Mouse (Mus musculus): ENCODE results near the gene Upk1a. TPM values are rescaled to one million over a fixed set of nuclear protein-coding genes. Genes with fewer than 3 reads are reported as not detected.

Upk1a gene
- polyA plus RNA-seq, 1 experiment from 2014 or later = 0.85 TPM

- peak overlapping the region; percentile 94 for H3K27ac ChIP-seq (replicated peaks)
- peak overlapping the region; percentile 100 for H3K9ac ChIP-seq (replicated peaks)
- H3K9me3 ChIP-seq = no peaks in the 10 kb centered on the region
- WGBS = under 1% methylated on average over 61 of the region's 67 CpGs
- ATAC-seq (ENCODE audit: low FRiP score, low read depth) = peak; percentile 39
- peak overlapping the region; percentile 90 for H3K4me2 ChIP-seq (replicated peaks)
- H3K36me3 ChIP-seq = peaks cover 39% of the 10 kb centered on the region
- no peaks in the 10 kb centered on the region for H3K27me3 ChIP-seq
- peak overlapping the region; percentile 98 for H3K4me3 ChIP-seq
- peaks cover 23% of the 10 kb centered on the region for H3K4me1 ChIP-seq
These were observed 24.6 kb downstream of the Upk1a start for GRCm38 (mm10) chr7:30587842-30588667.

DNA sequence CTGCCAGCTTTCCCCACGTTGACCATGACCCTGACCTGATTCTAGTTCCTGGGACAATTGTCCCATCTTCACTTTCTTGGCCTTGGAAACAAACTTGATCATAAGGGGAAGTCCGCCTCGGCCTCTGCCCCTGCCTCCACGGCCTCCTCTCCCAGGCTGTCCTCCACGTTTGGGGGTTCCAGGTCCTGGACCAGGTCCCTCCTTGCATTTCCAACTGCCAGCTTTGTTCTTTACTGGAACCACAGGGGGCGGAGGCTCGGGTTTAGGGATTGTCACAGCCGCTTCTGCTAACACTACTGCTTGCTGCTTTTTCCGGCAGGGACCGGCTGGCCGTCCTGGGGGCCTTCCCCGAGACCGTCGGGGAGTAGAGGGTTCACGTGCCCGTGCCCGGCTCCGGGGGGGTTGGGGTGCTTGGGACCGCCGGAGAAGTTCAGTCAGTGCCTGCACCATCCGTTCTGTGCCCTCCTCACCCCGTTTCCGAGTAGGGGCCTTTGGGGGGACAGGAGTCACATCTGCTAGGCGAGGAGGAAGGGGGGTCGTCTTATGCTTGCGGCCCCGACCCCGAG, 26.1 kb downstream of the Upk1a start:
- Histone ChIP-seq H3K27me3 (no peaks in the 10 kb centered on the region), H3K27ac (replicated peaks) (no peak overlapping the region), H3K4me2 (replicated peaks) (peak overlapping the region; percentile 90), H3K9me3 (no peaks in the 10 kb centered on the region), H3K9ac (replicated peaks) (no peak overlapping the region), H3K4me1 (peaks cover 23% of the 10 kb centered on the region), H3K4me3 (peak overlapping the region; percentile 98), H3K36me3 (peaks cover 54% of the 10 kb centered on the region)
- WGBS = 89% methylated on average over 28 of the region's 28 CpGs
- ATAC-seq (ENCODE audit: low FRiP score, low read depth) = no peak

DNA sequence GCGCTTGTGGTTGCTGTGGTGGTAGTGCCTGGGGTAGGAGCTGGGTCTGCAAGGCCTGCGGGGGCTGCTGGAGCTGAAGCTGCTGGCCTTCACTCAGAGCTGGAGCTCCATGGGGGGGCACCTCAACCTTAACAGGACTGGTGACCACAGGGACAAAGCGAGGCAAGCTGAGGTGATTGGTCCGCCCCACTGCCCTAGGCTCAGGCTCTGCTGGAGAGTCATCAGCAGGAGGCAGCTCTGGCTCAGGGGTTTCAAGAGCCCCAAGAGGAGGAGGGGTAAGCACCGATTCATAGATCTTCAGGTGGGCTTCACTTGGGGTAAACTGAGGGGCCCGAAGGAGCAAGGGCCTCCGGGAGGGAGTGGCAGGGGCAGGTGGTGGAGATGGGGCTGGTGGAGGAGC, 27.5 kb downstream of the Upk1a start:
- ATAC-seq (ENCODE audit: low FRiP score, low read depth) = no peak
- WGBS = 97% methylated on average over 7 of the region's 7 CpGs
- Histone ChIP-seq H3K27ac (replicated peaks) (no peak overlapping the region), H3K36me3 (peaks cover 66% of the 10 kb centered on the region), H3K4me3 (no peak overlapping the region), H3K27me3 (no peaks in the 10 kb centered on the region), H3K4me1 (peaks cover 22% of the 10 kb centered on the region), H3K4me2 (replicated peaks) (no peak overlapping the region), H3K9me3 (no peaks in the 10 kb centered on the region), H3K9ac (replicated peaks) (no peak overlapping the region)

DNA sequence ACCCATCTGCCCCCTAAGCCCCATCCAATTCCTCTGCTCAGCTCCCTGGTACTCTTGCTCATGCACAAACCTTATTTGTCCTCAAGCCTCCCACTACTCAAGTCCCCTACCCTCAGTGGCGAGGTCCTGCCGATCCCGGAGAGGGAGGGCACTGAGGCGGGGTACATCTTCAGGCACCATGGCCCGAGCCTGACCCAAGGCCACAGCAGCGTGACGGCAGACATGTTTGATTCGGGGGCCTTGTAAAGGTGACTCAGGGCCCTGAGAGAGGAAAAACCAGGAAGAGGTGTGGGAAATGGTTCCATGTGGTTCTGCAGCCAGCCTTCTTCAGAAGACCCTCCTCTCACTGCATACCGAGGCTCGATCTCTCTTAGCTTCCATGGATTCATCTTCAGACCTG, 28.3 kb downstream of the Upk1a start:
- Histone ChIP-seq H3K27me3 (no peaks in the 10 kb centered on the region), H3K9ac (replicated peaks) (no peak overlapping the region), H3K4me3 (no peak overlapping the region), H3K9me3 (no peaks in the 10 kb centered on the region), H3K4me1 (peaks cover 16% of the 10 kb centered on the region), H3K27ac (replicated peaks) (no peak overlapping the region), H3K36me3 (peaks cover 75% of the 10 kb centered on the region), H3K4me2 (replicated peaks) (no peak overlapping the region)
- WGBS = 93% methylated on average over 10 of the region's 10 CpGs
- ATAC-seq (ENCODE audit: low FRiP score, low read depth) = no peak

- 95% methylated on average over 16 of the region's 16 CpGs for WGBS
- Histone ChIP-seq H3K9ac (replicated peaks) (no peak overlapping the region), H3K27me3 (no peaks in the 10 kb centered on the region), H3K4me2 (replicated peaks) (no peak overlapping the region), H3K27ac (replicated peaks) (no peak overlapping the region), H3K9me3 (no peaks in the 10 kb centered on the region), H3K4me3 (no peak overlapping the region), H3K36me3 (peaks cover 98% of the 10 kb centered on the region), H3K4me1 (peaks cover 3% of the 10 kb centered on the region)
- ATAC-seq (ENCODE audit: low FRiP score, low read depth) = no peak
These were observed 31.1 kb downstream of the Upk1a start for GRCm38 (mm10) chr7:30581547-30581946.

DNA sequence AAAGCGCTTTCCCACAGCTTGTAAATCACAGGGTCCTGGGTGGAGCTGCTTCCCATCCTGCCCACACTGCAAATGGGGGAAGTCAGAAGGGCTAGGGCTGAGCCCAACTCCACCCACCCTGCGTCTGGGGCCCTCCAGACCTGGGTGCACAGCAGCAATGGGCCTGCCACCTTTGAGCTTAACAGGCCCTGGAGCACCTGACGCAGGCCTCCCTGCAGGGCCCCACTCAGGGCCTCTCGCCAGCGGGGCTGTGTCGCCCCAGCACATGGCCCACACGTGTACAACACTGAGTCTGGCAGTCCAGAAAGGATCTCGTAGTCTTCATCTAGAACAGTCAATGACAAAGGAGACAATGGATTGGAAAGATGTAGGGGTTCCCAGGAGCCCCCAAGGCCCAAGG, 32.7 kb downstream of the Upk1a start:
- Histone ChIP-seq H3K27me3 (no peaks in the 10 kb centered on the region), H3K9ac (replicated peaks) (no peak overlapping the region), H3K9me3 (no peaks in the 10 kb centered on the region), H3K4me2 (replicated peaks) (no peak overlapping the region), H3K36me3 (peaks cover 98% of the 10 kb centered on the region), H3K4me1 (no peaks in the 10 kb centered on the region), H3K4me3 (no peak overlapping the region), H3K27ac (replicated peaks) (no peak overlapping the region)
- 96% methylated on average over 8 of the region's 8 CpGs for WGBS
- no peak for ATAC-seq (ENCODE audit: low FRiP score, low read depth)

- no peaks in the 10 kb centered on the region for H3K27me3 ChIP-seq
- H3K9ac ChIP-seq (replicated peaks) = no peak overlapping the region
- no peaks in the 10 kb centered on the region for H3K4me1 ChIP-seq
- no peak for ATAC-seq (ENCODE audit: low FRiP score, low read depth)
- H3K4me3 ChIP-seq = no peak overlapping the region
- peaks cover 97% of the 10 kb centered on the region for H3K36me3 ChIP-seq
- WGBS = 87% methylated on average over 2 of the region's 2 CpGs
- no peaks in the 10 kb centered on the region for H3K9me3 ChIP-seq
- H3K27ac ChIP-seq (replicated peaks) = no peak overlapping the region
- H3K4me2 ChIP-seq (replicated peaks) = no peak overlapping the region
These were observed 39.7 kb downstream of the Upk1a start for GRCm38 (mm10) chr7:30572969-30573368.

DNA sequence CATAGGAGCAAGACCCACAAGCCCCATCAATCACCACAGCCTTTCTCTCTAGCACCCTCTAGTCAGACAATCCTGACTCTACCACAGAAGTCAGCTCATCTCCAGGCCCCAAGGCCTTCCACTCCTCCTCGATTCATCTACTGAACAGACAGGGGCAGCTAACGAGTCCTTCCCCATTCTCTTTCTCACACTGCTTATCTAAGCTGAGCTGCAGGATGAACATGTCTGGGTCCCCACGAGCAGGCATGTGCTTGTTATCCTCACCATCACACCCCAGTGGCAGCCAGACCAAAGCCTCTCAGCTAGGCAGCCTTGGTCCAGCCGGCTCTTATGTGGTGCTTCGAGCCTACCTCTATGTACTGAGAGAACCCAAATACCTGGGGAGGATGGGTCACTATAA, 40.3 kb downstream of the Upk1a start:
- WGBS = 89% methylated on average over 5 of the region's 5 CpGs
- Histone ChIP-seq H3K4me2 (replicated peaks) (no peak overlapping the region), H3K4me3 (no peak overlapping the region), H3K9ac (replicated peaks) (no peak overlapping the region), H3K36me3 (peaks cover 96% of the 10 kb centered on the region), H3K4me1 (no peaks in the 10 kb centered on the region), H3K27me3 (no peaks in the 10 kb centered on the region), H3K9me3 (no peaks in the 10 kb centered on the region), H3K27ac (replicated peaks) (no peak overlapping the region)
- ATAC-seq (ENCODE audit: low FRiP score, low read depth) = no peak

DNA sequence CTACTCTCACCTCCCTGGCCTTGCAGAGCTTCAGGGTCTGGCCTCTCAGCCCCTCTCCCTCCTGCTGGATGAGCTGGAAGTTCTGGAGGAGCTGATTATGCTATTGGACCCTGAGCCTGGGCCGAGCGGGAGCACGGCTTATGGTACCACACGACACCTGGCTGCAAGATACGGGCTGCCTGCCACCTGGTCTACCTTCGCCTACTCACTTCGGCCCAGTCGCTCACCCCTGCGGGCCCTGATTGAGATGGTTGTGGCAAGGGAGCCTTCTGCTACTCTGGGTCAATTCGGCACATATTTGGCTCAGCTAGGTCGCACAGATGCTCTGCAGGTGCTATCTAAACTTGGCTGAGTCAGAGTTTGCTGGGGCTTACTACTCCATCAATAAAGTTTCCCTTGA, 45.1 kb downstream of the Upk1a start:
- Histone ChIP-seq H3K27me3 (no peaks in the 10 kb centered on the region), H3K4me3 (no peak overlapping the region), H3K9me3 (no peaks in the 10 kb centered on the region), H3K9ac (replicated peaks) (no peak overlapping the region), H3K4me2 (replicated peaks) (no peak overlapping the region), H3K4me1 (peaks cover 9% of the 10 kb centered on the region), H3K36me3 (peaks cover 68% of the 10 kb centered on the region), H3K27ac (replicated peaks) (no peak overlapping the region)
- WGBS = 93% methylated on average over 11 of the region's 11 CpGs
- no peak for ATAC-seq (ENCODE audit: low FRiP score, low read depth)

DNA sequence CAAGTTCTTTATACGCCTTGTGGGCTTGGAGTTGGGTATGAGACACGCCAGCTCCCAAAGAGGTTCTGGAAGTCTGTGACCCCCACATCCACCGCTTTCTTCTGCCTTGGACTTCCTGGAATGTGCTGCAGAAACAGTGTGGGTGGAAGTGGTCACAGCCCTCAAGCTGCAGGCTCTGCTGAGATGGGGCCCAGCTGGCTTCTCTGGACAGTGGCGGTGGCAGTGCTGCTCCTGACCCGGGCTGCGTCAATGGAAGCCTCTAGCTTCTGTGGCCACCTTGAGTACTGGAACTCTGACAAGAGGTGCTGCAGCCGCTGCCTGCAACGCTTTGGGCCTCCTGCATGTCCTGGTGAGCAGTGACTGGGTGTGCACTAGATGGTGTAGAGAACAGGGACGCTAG, 46.6 kb downstream of the Upk1a start:
- Histone ChIP-seq H3K4me3 (no peak overlapping the region), H3K9me3 (no peaks in the 10 kb centered on the region), H3K9ac (replicated peaks) (no peak overlapping the region), H3K27me3 (no peaks in the 10 kb centered on the region), H3K4me1 (peaks cover 15% of the 10 kb centered on the region), H3K4me2 (replicated peaks) (no peak overlapping the region), H3K27ac (replicated peaks) (no peak overlapping the region), H3K36me3 (peaks cover 55% of the 10 kb centered on the region)
- ATAC-seq (ENCODE audit: low FRiP score, low read depth) = no peak
- 89% methylated on average over 9 of the region's 9 CpGs for WGBS

DNA sequence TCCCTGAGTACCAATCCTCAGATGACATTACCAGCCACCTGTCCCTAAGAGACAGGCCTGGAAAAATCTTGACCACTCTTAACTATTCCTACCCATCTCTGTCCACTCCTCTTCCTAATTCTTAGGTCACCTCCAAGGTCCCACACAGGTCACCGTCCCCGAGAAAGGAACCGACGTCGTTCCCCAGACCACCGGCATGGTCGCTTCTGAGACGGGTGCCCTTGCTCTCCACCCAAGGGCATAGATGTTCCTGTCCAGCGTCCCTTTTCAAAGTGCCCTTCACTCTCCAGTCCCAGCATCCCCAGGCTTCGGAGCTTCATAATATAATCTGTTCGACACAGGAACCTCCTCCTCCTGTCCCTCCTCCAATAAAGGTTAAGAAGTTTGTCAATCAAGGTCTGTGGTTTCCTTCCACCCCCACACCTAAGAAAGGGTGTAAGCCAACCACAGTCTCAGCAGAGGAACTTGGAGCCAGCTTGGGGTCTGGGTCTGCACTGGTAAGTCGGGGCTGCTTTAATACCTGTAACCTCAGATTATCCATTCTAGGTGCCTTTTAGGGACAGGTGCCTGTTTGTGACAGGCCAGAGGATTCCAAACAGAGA, 47.6 kb downstream of the Upk1a start, which contains the start of gene Igflr1:
Gene Igflr1 (plus strand): TSS at position 458 of the 602 bp plus-strand sequence.
- Histone ChIP-seq H3K36me3 (peaks cover 45% of the 10 kb centered on the region), H3K4me3 (0 out of 2 replicates have a peak within 1 kb of the TSS, but pooled peaks have one; percentile 7), H3K4me2 (replicated peaks) (peak within 1 kb of the TSS; percentile 62; the same call in 1 of the 2 replicates), H3K9ac (replicated peaks) (no peak within 1 kb of the TSS), H3K4me1 (peaks cover 18% of the 10 kb centered on the region), H3K9me3 (no peaks in the 10 kb centered on the region), H3K27me3 (no peaks in the 10 kb centered on the region), H3K27ac (replicated peaks) (no peak within 1 kb of the TSS)
- 94% methylated on average over 12 of the region's 12 CpGs for WGBS
- ATAC-seq (ENCODE audit: low FRiP score, low read depth) = no peak

GRCm38 (mm10) chr7:30563906-30564280, 48.8 kb downstream of the Upk1a start:
- Histone ChIP-seq H3K4me2 (replicated peaks) (peak overlapping the region; percentile 62), H3K36me3 (peaks cover 34% of the 10 kb centered on the region), H3K4me3 (peak overlapping the region; percentile 76), H3K4me1 (peaks cover 23% of the 10 kb centered on the region), H3K27ac (replicated peaks) (peak overlapping the region; percentile 92), H3K9ac (replicated peaks) (peak overlapping the region; percentile 81; the same call in 1 of the 2 replicates), H3K27me3 (no peaks in the 10 kb centered on the region), H3K9me3 (no peaks in the 10 kb centered on the region)
- WGBS = 24% methylated on average over 6 of the region's 6 CpGs
- ATAC-seq (ENCODE audit: low FRiP score, low read depth) = peak; percentile 0; the same call in 1 of the 2 replicates

Data from midbrain, embryonic 12.5 days (tissue).